In the genomic region with DNA sequence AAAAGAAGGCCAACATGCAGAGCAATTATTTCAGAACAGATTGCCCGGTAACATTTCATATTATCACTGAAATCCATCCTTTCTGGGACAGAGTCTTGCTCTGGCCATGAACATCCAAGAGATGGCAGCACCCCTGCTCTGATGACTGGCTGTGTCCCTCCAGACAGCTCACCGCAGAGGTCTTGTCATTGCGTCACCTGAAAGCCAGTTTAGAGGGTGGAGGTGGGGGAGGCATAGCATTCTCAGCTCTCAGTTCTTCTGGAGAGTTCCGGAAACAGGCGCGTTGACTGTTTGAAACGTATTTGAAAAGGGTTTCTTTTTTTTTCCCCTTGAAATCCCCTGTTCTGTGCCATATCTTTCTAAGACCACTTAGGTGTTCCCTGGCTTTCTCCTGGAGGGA, we compare ENCODE assay signal across 8 mouse cellular contexts.
DNase-seq lines count a peak whose midpoint lies in the region; ATAC-seq and TF ChIP-seq lines count a peak whose summit lies in the region.

No protein-coding gene starts in this region.

- TF ChIP-seq CTCF in testis, adult 2 months (IDR thresholded peaks at IDR 0.05; ENCODE audit: control insufficient read depth, insufficient read depth, insufficient replicate concordance, low read depth, low read length), result peak; percentile 46; the same call in 1 of the 2 replicates

- H3K27me3 ChIP-seq in embryonic facial prominence, embryonic 10.5 days (replicated peaks; ENCODE audit: low read depth, poor library complexity, severe bottlenecking), result no peaks in the 10 kb centered on the region
- H3K27me3 ChIP-seq in midbrain, embryonic 15.5 days (replicated peaks), result no peaks in the 10 kb centered on the region
- H3K27me3 ChIP-seq in testis, adult 2 months (ENCODE audit: control insufficient read depth, insufficient read depth, low read length), result no peaks in the 10 kb centered on the region

- WGBS in embryonic facial prominence, embryonic 10.5 days, result 35% methylated on average over 7 of the region's 7 CpGs
- WGBS in midbrain, embryonic 15.5 days, result 23% methylated on average over 7 of the region's 7 CpGs

- H3K9me3 ChIP-seq in embryonic facial prominence, embryonic 10.5 days, result 0 out of 2 replicates have a peak, but pooled peaks cover 2% of the 10 kb centered on the region
- H3K9me3 ChIP-seq in midbrain, embryonic 15.5 days, result no peaks in the 10 kb centered on the region

- peak; percentile 97 for ATAC-seq in midbrain, embryonic 15.5 days (replicated peaks)

- H3K4me1 ChIP-seq in embryonic facial prominence, embryonic 10.5 days, result peaks cover 7% of the 10 kb centered on the region; the same call in 1 of the 2 replicates
- peaks cover 22% of the 10 kb centered on the region for H3K4me1 ChIP-seq in midbrain, embryonic 15.5 days
- no peaks in the 10 kb centered on the region; the same call in 1 of the 2 replicates for H3K4me1 ChIP-seq in testis, adult 2 months (ENCODE audit: control insufficient read depth, insufficient read depth, low read length)

- peak overlapping the region; percentile 18; the same call in 1 of the 2 replicates for H3K4me2 ChIP-seq in midbrain, embryonic 15.5 days

- no peak for TF ChIP-seq POLR2A in testis, adult 2 months (IDR thresholded peaks at IDR 0.05; ENCODE audit: control insufficient read depth, low read depth, low read length)

- no peak overlapping the region for H3K27ac ChIP-seq in embryonic facial prominence, embryonic 10.5 days (replicated peaks)
- H3K27ac ChIP-seq in midbrain, embryonic 15.5 days, result peak overlapping the region; percentile 16; the same call in 1 of the 2 replicates
- no peak overlapping the region for H3K27ac ChIP-seq in testis, adult 2 months (ENCODE audit: control insufficient read depth, insufficient read depth, low read depth, low read length)

- H3K36me3 ChIP-seq in embryonic facial prominence, embryonic 10.5 days (replicated peaks), result no peaks in the 10 kb centered on the region
- no peaks in the 10 kb centered on the region for H3K36me3 ChIP-seq in midbrain, embryonic 15.5 days (replicated peaks)
- H3K36me3 ChIP-seq in testis, adult 2 months (ENCODE audit: control insufficient read depth, insufficient read depth, low read length), result no peaks in the 10 kb centered on the region

- no peak overlapping the region for H3K4me3 ChIP-seq in embryonic facial prominence, embryonic 10.5 days
- H3K4me3 ChIP-seq in midbrain, embryonic 15.5 days, result no peak overlapping the region
- no peak overlapping the region for H3K4me3 ChIP-seq in testis, adult 2 months (ENCODE audit: control insufficient read depth, low read depth, low read length)

- no peak overlapping the region; the same call in 1 of the 2 replicates for H3K9ac ChIP-seq in midbrain, embryonic 15.5 days

- intact Hi-C loops in left cerebral cortex, postnatal 36 days (cut with DNase I), result loop anchor here (5.0 kb wide), 1 partner anchor 334 kb away; no protein-coding TSS in a partner anchor

- peak; percentile 49 for DNase-seq in 3134 (ENCODE audit: extremely low read depth, insufficient read length, low spot score)
- DNase-seq in adrenal gland, adult 8-10 months, result peak; percentile 69
- peak; percentile 59 for DNase-seq in embryonic facial prominence, embryonic 10.5 days (ENCODE audit: low spot score)
- DNase-seq in heart, adult 18-20 months, result peak; percentile 67 to 71
- DNase-seq in kidney, adult 11 months, result peak; percentile 23
- peak; percentile 34 to 44 for DNase-seq in left cerebral cortex, postnatal 36 days (ENCODE audit: low spot score in 2 of 2)
